Comparison of ENCODE assay signal across 19 mouse cellular contexts in genomic region chr8:106431088-106431487, GRCm38 (mm10). TPM values are rescaled to one million over a fixed set of nuclear protein-coding genes. Genes with fewer than 3 reads are reported as not detected.
A peak's percentile ranks its signal among the peaks of the same experiment; 100 is the strongest.
DNase-seq lines count a peak whose midpoint lies in the region; ATAC-seq and TF ChIP-seq lines count a peak whose summit lies in the region.
"Had no signal": no experiment of that assay in that cellular context is flagged by ENCODE, and none has a peak within 500 bp of the region (broad histone marks: within the 10 kb centered on the region; RNA-seq: fewer than 3 reads in every experiment).

No protein-coding gene starts in this region.

- H3K27ac ChIP-seq in kidney, postnatal 0 days = no peak overlapping the region
- H3K27ac ChIP-seq in stomach, embryonic 16.5 days (ENCODE audit: low read length) = 0 out of 2 replicates have a peak overlapping the region, but pooled peaks have one; percentile 36
- no peak overlapping the region for H3K27ac ChIP-seq in midbrain, embryonic 14.5 days (replicated peaks; ENCODE audit: low read depth, low read length)
- H3K27ac ChIP-seq: embryonic facial prominence, embryonic 10.5 days; forebrain, embryonic 13.5 days; gastrocnemius, adult 2 months; hindbrain, embryonic 13.5 days had no signal

- H3K27me3 ChIP-seq in kidney, postnatal 0 days (ENCODE audit: insufficient read depth, low read length) = no peaks in the 10 kb centered on the region; the same call in 1 of the 2 replicates
- no peaks in the 10 kb centered on the region for H3K27me3 ChIP-seq in stomach, embryonic 16.5 days (ENCODE audit: control insufficient read depth, insufficient read depth, low read length)
- H3K27me3 ChIP-seq in midbrain, embryonic 14.5 days (ENCODE audit: control insufficient read depth, insufficient read depth, low read length) = 0 out of 2 replicates have a peak, but pooled peaks cover 3% of the 10 kb centered on the region
- H3K27me3 ChIP-seq: forebrain, embryonic 13.5 days had no signal

- 33% methylated on average over 12 of the region's 12 CpGs for WGBS in kidney, postnatal 0 days
- 19% methylated on average over 12 of the region's 12 CpGs for WGBS in stomach, embryonic 16.5 days
- WGBS in midbrain, embryonic 14.5 days = 41% methylated on average over 12 of the region's 12 CpGs

- 0 out of 2 replicates have a peak, but pooled peaks cover 3% of the 10 kb centered on the region for H3K36me3 ChIP-seq in kidney, postnatal 0 days (ENCODE audit: insufficient read depth, low read length)
- H3K36me3 ChIP-seq in stomach, embryonic 16.5 days (ENCODE audit: control insufficient read depth, insufficient read depth, low read length) = peaks cover 8% of the 10 kb centered on the region
- peaks cover 20% of the 10 kb centered on the region for H3K36me3 ChIP-seq in midbrain, embryonic 14.5 days (ENCODE audit: control insufficient read depth, insufficient read depth, low read length)

- no peak for DNase-seq in kidney, postnatal 0 days (ENCODE audit: low spot score)
- no peak for DNase-seq in kidney, postnatal 14 days
- DNase-seq in ES-CJ7 (ENCODE audit: low read depth, low spot score) = peak; percentile 68
- DNase-seq in ZHBTc4 (ENCODE audit: low read depth, low spot score) = peak; percentile 63
- DNase-seq in midbrain, embryonic 14.5 days = no peak
- DNase-seq in thymus, adult 18-20 months = no peak
- no peak for DNase-seq in testis, postnatal 14 days (ENCODE audit: low spot score)
- DNase-seq: adrenal gland, postnatal 10 days; cerebellum, adult 11-12 months; cerebellum, adult 9-10 months; cerebellum, postnatal 25 days; gastrocnemius, adult 2 months; gastrocnemius, postnatal 25 days; heart, postnatal 4 days had no signal

- H3K4me2 ChIP-seq in kidney, postnatal 0 days (ENCODE audit: low read length) = no peak overlapping the region
- H3K4me2 ChIP-seq in stomach, embryonic 16.5 days (ENCODE audit: low read depth, low read length) = peak overlapping the region; percentile 2; the same call in 1 of the 2 replicates
- H3K4me2 ChIP-seq in midbrain, embryonic 14.5 days (ENCODE audit: low read length) = no peak overlapping the region
- H3K4me2 ChIP-seq: forebrain, embryonic 13.5 days; hindbrain, embryonic 13.5 days had no signal

- H3K4me3 ChIP-seq in kidney, postnatal 0 days (replicated peaks; ENCODE audit: low read depth, low read length) = no peak overlapping the region
- H3K4me3 ChIP-seq in stomach, embryonic 16.5 days (replicated peaks; ENCODE audit: low read length) = no peak overlapping the region
- no peak overlapping the region for H3K4me3 ChIP-seq in midbrain, embryonic 14.5 days (replicated peaks; ENCODE audit: low read depth, low read length)
- H3K4me3 ChIP-seq: embryonic facial prominence, embryonic 10.5 days; forebrain, embryonic 13.5 days; gastrocnemius, adult 2 months; hindbrain, embryonic 13.5 days had no signal

- 0 out of 2 replicates have a peak, but pooled peaks have one; percentile 36 for ATAC-seq in kidney, postnatal 0 days (replicated peaks; ENCODE audit: low FRiP score, low read depth)
- ATAC-seq in stomach, embryonic 16.5 days (ENCODE audit: insufficient read depth, low FRiP score) = no peak; the same call in 1 of the 2 replicates
- no peak for ATAC-seq in midbrain, embryonic 14.5 days (ENCODE audit: low FRiP score, low TSS enrichment)
- ATAC-seq: forebrain, embryonic 13.5 days; intestine, embryonic 16.5 days had no signal

- peaks cover 7% of the 10 kb centered on the region for H3K9me3 ChIP-seq in kidney, postnatal 0 days (replicated peaks; ENCODE audit: low read length)
- H3K9me3 ChIP-seq in stomach, embryonic 16.5 days (replicated peaks; ENCODE audit: control insufficient read depth, low read length) = peaks cover 17% of the 10 kb centered on the region; the same call in 1 of the 2 replicates
- H3K9me3 ChIP-seq in midbrain, embryonic 14.5 days (ENCODE audit: control insufficient read depth, low read length) = peaks cover 12% of the 10 kb centered on the region

- H3K9ac ChIP-seq in kidney, postnatal 0 days (ENCODE audit: low read depth, low read length) = no peak overlapping the region
- no peak overlapping the region for H3K9ac ChIP-seq in stomach, embryonic 16.5 days (ENCODE audit: low read length)
- no peak overlapping the region for H3K9ac ChIP-seq in midbrain, embryonic 14.5 days (replicated peaks; ENCODE audit: low read length)
- H3K9ac ChIP-seq: forebrain, embryonic 13.5 days; hindbrain, embryonic 13.5 days had no signal

- TF ChIP-seq CTCF in kidney, postnatal 0 days (IDR thresholded peaks at IDR 0.05; ENCODE audit: low read depth) = no peak

- no peaks in the 10 kb centered on the region; the same call in 1 of the 2 replicates for H3K4me1 ChIP-seq in kidney, postnatal 0 days (replicated peaks; ENCODE audit: insufficient read depth, low read length)
- H3K4me1 ChIP-seq in stomach, embryonic 16.5 days (ENCODE audit: control insufficient read depth, insufficient read depth, low read length) = peaks cover 4% of the 10 kb centered on the region; the same call in 1 of the 2 replicates
- H3K4me1 ChIP-seq in midbrain, embryonic 14.5 days (ENCODE audit: control insufficient read depth, insufficient read depth, low read length) = no peaks in the 10 kb centered on the region
- H3K4me1 ChIP-seq: forebrain, embryonic 13.5 days had no signal

RNA-seq across cellular contexts. Expression of gene Zfp90, which starts 16.0 kb away (rescaled TPM):
- polyA plus RNA-seq in kidney, postnatal 0 days (2015; fragmentation: Nextera tagmentation; extraction: Ambion mirVana) = 14.1 and 15.2 TPM in 2 replicates
- 15.3 and 18.1 TPM in 2 replicates for polyA plus RNA-seq in stomach, embryonic 16.5 days (2015; fragmentation: Nextera tagmentation; extraction: Ambion mirVana)
- 47.2 and 50.7 TPM in 2 replicates for polyA plus RNA-seq in midbrain, embryonic 14.5 days (2014; fragmentation: Nextera tagmentation; extraction: Ambion mirVana)

Comparison
In these comparisons a context has a peak if more than half of its experiments do, and no peak if none do; other contexts are left out.
1. DNase-seq: peak in ES-CJ7 (single experiment) and ZHBTc4 (single experiment); none in kidney, postnatal 0 days (single experiment), kidney, postnatal 14 days (single experiment), midbrain, embryonic 14.5 days (single experiment), thymus, adult 18-20 months (0 of 2) and testis, postnatal 14 days (single experiment).